Mouse (Mus musculus): ENCODE results near the gene Prkrip1. TPM values are rescaled to one million over a fixed set of nuclear protein-coding genes. Genes with fewer than 3 reads are reported as not detected.

The Prkrip1 gene
- polyA plus RNA-seq, 1 experiment from 2014 or later = 33.8 TPM

- Histone ChIP-seq H3K4me3 (ENCODE audit: control insufficient read depth in 1 of 2, insufficient read depth in 1 of 2, low read depth in 1 of 2, low read length in 2 of 2) (no peak overlapping the region), H3K27me3 (ENCODE audit: control insufficient read depth, insufficient read depth, low read length) (no peaks in the 10 kb centered on the region), H3K9ac (ENCODE audit: low read length) (no peak overlapping the region), H3K4me2 (ENCODE audit: low read length) (no peak overlapping the region), H3K27ac (replicated peaks in 1 of 2; ENCODE audit: control insufficient read depth in 1 of 2, insufficient read depth in 1 of 2, low read depth in 2 of 2, low read length in 2 of 2) (no peak overlapping the region), H3K9me3 (ENCODE audit: control insufficient read depth, low read length) (0 out of 2 replicates have a peak, but pooled peaks cover 9% of the 10 kb centered on the region), H3K36me3 (ENCODE audit: control insufficient read depth, insufficient read depth, low read length) (peaks cover 39% of the 10 kb centered on the region), H3K4me1 (ENCODE audit: control insufficient read depth in 2 of 2, insufficient read depth in 2 of 2, low read length in 2 of 2) (peaks cover 5 to 10% of the 10 kb centered on the region in 2 experiments)
- ATAC-seq (ENCODE audit: insufficient number of reproducible peaks, insufficient read depth, low FRiP score, low read depth) = no peak
- WGBS = 92% methylated on average over 10 of the region's 10 CpGs
Observed at GRCm38 (mm10) chr5:136140057-136140482, 58.7 kb downstream of the Prkrip1 start.

GRCm38 (mm10) chr5:136139393-136139792, 59.4 kb downstream of the Prkrip1 start:
- Histone ChIP-seq H3K27ac (replicated peaks in 1 of 2; ENCODE audit: control insufficient read depth in 1 of 2, insufficient read depth in 1 of 2, low read depth in 2 of 2, low read length in 2 of 2) (no peak overlapping the region), H3K36me3 (ENCODE audit: control insufficient read depth, insufficient read depth, low read length) (peaks cover 39% of the 10 kb centered on the region), H3K9ac (ENCODE audit: low read length) (no peak overlapping the region), H3K27me3 (ENCODE audit: control insufficient read depth, insufficient read depth, low read length) (no peaks in the 10 kb centered on the region), H3K4me2 (ENCODE audit: low read length) (no peak overlapping the region), H3K4me1 (ENCODE audit: control insufficient read depth in 2 of 2, insufficient read depth in 2 of 2, low read length in 2 of 2) (peaks cover 6 to 14% of the 10 kb centered on the region in 2 experiments), H3K4me3 (ENCODE audit: control insufficient read depth in 1 of 2, insufficient read depth in 1 of 2, low read depth in 1 of 2, low read length in 2 of 2) (no peak overlapping the region), H3K9me3 (ENCODE audit: control insufficient read depth, low read length) (0 out of 2 replicates have a peak, but pooled peaks cover 9% of the 10 kb centered on the region)
- ATAC-seq (ENCODE audit: insufficient number of reproducible peaks, insufficient read depth, low FRiP score, low read depth) = no peak
- 90% methylated on average over 13 of the region's 13 CpGs for WGBS

- Histone ChIP-seq H3K27me3 (ENCODE audit: control insufficient read depth, insufficient read depth, low read length) (no peaks in the 10 kb centered on the region), H3K4me2 (ENCODE audit: low read length) (no peak overlapping the region), H3K27ac (replicated peaks in 1 of 2; ENCODE audit: control insufficient read depth in 1 of 2, insufficient read depth in 1 of 2, low read depth in 2 of 2, low read length in 2 of 2) (no peak overlapping the region), H3K4me1 (ENCODE audit: control insufficient read depth in 2 of 2, insufficient read depth in 2 of 2, low read length in 2 of 2) (peaks cover 6 to 14% of the 10 kb centered on the region in 2 experiments), H3K36me3 (ENCODE audit: control insufficient read depth, insufficient read depth, low read length) (peaks cover 46% of the 10 kb centered on the region), H3K4me3 (ENCODE audit: control insufficient read depth in 1 of 2, insufficient read depth in 1 of 2, low read depth in 1 of 2, low read length in 2 of 2) (no peak overlapping the region), H3K9ac (ENCODE audit: low read length) (no peak overlapping the region), H3K9me3 (ENCODE audit: control insufficient read depth, low read length) (0 out of 2 replicates have a peak, but pooled peaks cover 4% of the 10 kb centered on the region)
- no peak for ATAC-seq (ENCODE audit: insufficient number of reproducible peaks, insufficient read depth, low FRiP score, low read depth)
- 75% methylated on average over 13 of the region's 13 CpGs for WGBS
Observed at GRCm38 (mm10) chr5:136137658-136138274, 61.0 kb downstream of the Prkrip1 start.

DNA sequence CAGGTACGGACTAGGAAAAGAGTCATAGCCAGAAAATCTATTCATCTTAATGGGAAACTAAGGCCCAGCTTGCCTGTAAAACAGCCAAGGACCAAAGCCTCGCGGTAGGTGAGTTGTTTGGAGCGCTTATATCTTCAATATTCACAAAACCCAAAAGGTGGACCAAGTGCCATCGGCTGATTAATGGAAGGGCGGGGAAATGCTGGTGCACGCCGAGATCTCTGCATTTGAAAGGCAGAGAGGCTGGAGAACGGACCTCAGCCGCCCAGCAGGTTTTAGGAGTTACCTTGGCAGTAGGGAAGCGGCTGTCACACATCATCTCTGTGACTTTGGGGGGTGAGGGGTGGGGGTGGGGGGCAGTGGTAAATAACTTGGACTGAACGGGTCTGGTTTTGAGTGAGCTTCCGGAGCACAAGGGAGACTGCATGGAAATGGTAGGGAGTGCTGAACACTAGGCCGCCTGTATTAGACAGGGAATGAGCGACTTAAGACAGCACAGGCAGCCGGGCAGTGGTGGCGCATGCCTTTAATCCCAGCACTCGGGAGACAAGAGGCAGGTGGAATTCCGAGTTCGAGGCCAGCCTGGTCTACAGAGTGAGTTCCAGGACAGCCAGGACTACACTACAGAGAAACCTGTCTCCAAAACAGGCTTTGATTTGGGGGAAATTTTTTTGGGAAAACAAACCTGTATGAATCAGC, 62.3 kb downstream of the Prkrip1 start:
- peak overlapping the region; percentile 88 for H3K9ac ChIP-seq (ENCODE audit: low read length)
- peak overlapping the region; percentile 78 for H3K4me2 ChIP-seq (ENCODE audit: low read length)
- WGBS = 3% methylated on average over 20 of the region's 20 CpGs
- no peaks in the 10 kb centered on the region for H3K27me3 ChIP-seq (ENCODE audit: control insufficient read depth, insufficient read depth, low read length)
- H3K27ac ChIP-seq (replicated peaks in 1 of 2; ENCODE audit: control insufficient read depth in 1 of 2, insufficient read depth in 1 of 2, low read depth in 2 of 2, low read length in 2 of 2) = peak overlapping the region; percentile 14 to 64; a peak in 2 of 4 replicates
- H3K4me3 ChIP-seq (ENCODE audit: control insufficient read depth in 1 of 2, insufficient read depth in 1 of 2, low read depth in 1 of 2, low read length in 2 of 2) = peak overlapping the region; percentile 82 to 85
- peaks cover 6 to 14% of the 10 kb centered on the region in 2 experiments for H3K4me1 ChIP-seq (ENCODE audit: control insufficient read depth in 2 of 2, insufficient read depth in 2 of 2, low read length in 2 of 2)
- peaks cover 49% of the 10 kb centered on the region for H3K36me3 ChIP-seq (ENCODE audit: control insufficient read depth, insufficient read depth, low read length)
- ATAC-seq (ENCODE audit: insufficient number of reproducible peaks, insufficient read depth, low FRiP score, low read depth) = no peak
- no peaks in the 10 kb centered on the region for H3K9me3 ChIP-seq (ENCODE audit: control insufficient read depth, low read length)

- ATAC-seq (ENCODE audit: insufficient number of reproducible peaks, insufficient read depth, low FRiP score, low read depth) = peak; percentile 89
- Histone ChIP-seq H3K4me1 (ENCODE audit: control insufficient read depth in 2 of 2, insufficient read depth in 2 of 2, low read length in 2 of 2) (peaks cover 6 to 14% of the 10 kb centered on the region in 2 experiments), H3K4me2 (ENCODE audit: low read length) (peak within 1 kb of the TSS; percentile 78), H3K27ac (replicated peaks in 1 of 2; ENCODE audit: control insufficient read depth in 1 of 2, insufficient read depth in 1 of 2, low read depth in 2 of 2, low read length in 2 of 2) (peak within 1 kb of the TSS; percentile 33 to 64; a peak in 2 of 4 replicates), H3K9me3 (ENCODE audit: control insufficient read depth, low read length) (no peaks in the 10 kb centered on the region), H3K27me3 (ENCODE audit: control insufficient read depth, insufficient read depth, low read length) (no peaks in the 10 kb centered on the region), H3K4me3 (ENCODE audit: control insufficient read depth in 1 of 2, insufficient read depth in 1 of 2, low read depth in 1 of 2, low read length in 2 of 2) (peak within 1 kb of the TSS; percentile 82 to 85), H3K36me3 (ENCODE audit: control insufficient read depth, insufficient read depth, low read length) (peaks cover 49% of the 10 kb centered on the region), H3K9ac (ENCODE audit: low read length) (peak within 1 kb of the TSS; percentile 88)
- WGBS = under 1% methylated on average over 60 of the region's 60 CpGs
Observed at GRCm38 (mm10) chr5:136135571-136136291, 63.0 kb downstream of the Prkrip1 start, which contains the start of the genes Lrwd1 and Alkbh4. Gene Lrwd1 (minus strand): TSS chr5:136136074. Gene Alkbh4 (plus strand): TSS chr5:136136146.

Other genes starting within 250 kb of the Prkrip1 start
- 0.39 and 0.68 TPM in 2 replicates for gene Ssc4d, start 224.4 kb downstream of the Prkrip1 start, polyA plus RNA-seq (2014; fragmentation: Nextera tagmentation; extraction: Ambion mirVana)
- not detected in 2 replicates for gene Zp3, start 218.9 kb downstream of the Prkrip1 start, polyA plus RNA-seq (2014; fragmentation: Nextera tagmentation; extraction: Ambion mirVana)
- gene Dtx2, start 204.2 kb downstream of the Prkrip1 start, polyA plus RNA-seq (2014; fragmentation: Nextera tagmentation; extraction: Ambion mirVana) = 16.8 and 17.4 TPM in 2 replicates
- 22.5 and 35.4 TPM in 2 replicates for gene Upk3b, start 160.5 kb downstream of the Prkrip1 start, polyA plus RNA-seq (2014; fragmentation: Nextera tagmentation; extraction: Ambion mirVana)
- gene Upk3bl, start 144.5 kb downstream of the Prkrip1 start, polyA plus RNA-seq (2014; fragmentation: Nextera tagmentation; extraction: Ambion mirVana) = 0.46 TPM in 1 of 2 replicates, not detected in the other
- 1.3 and 1.8 TPM in 2 replicates for gene Rasa4, start 115.0 kb downstream of the Prkrip1 start, polyA plus RNA-seq (2014; fragmentation: Nextera tagmentation; extraction: Ambion mirVana)
- 166 and 178 TPM in 2 replicates for gene Polr2j, start 82.3 kb downstream of the Prkrip1 start, polyA plus RNA-seq (2014; fragmentation: Nextera tagmentation; extraction: Ambion mirVana)
- gene Lrwd1, start 62.9 kb downstream of the Prkrip1 start, polyA plus RNA-seq (2014; fragmentation: Nextera tagmentation; extraction: Ambion mirVana) = 13.8 and 16.9 TPM in 2 replicates
- gene Alkbh4, start 62.8 kb downstream of the Prkrip1 start, polyA plus RNA-seq (2014; fragmentation: Nextera tagmentation; extraction: Ambion mirVana) = 9.5 and 9.9 TPM in 2 replicates
- 1.3 TPM in 2 replicates for gene Orai2, start 28.2 kb downstream of the Prkrip1 start, polyA plus RNA-seq (2014; fragmentation: Nextera tagmentation; extraction: Ambion mirVana)
- 0.95 and 2.1 TPM in 2 replicates for gene Sh2b2, start 47.6 kb upstream of the Prkrip1 start, polyA plus RNA-seq (2014; fragmentation: Nextera tagmentation; extraction: Ambion mirVana)

Measured in heart, embryonic 14.5 days (tissue).